Mouse (Mus musculus) left cerebral cortex, adult 6 months (tissue): Measurements from ENCODE around the gene Pom121l12. TPM values are rescaled to one million over a fixed set of nuclear protein-coding genes. Genes with fewer than 3 reads are reported as not detected.

Experiments
- long read RNA-seq, 2 experiments: library from polyadenylated mRNA; unstranded; transcript quantifications; one replicate each; pipeline ENCODE4 v2.0.0; 2019 to 2020
- polyA plus RNA-seq: library from polyadenylated mRNA; unstranded; fragments of <200 nt; fragmentation: Nextera tagmentation; gene quantifications from 2 replicates; pipeline ENCODE4 v1.2.3, GENCODE M21; 2021

Pom121l12 gene
- not detected in 2 replicates for polyA plus RNA-seq
- long read RNA-seq, experiment 1, result 0 reads
- long read RNA-seq, experiment 2, result 0 reads

GRCm38 (mm10) chr11:14598976-14599375, at the start of gene Pom121l12:
TSS of gene Pom121l12 (plus strand) at chr11:14599276.

